In the genomic region with DNA sequence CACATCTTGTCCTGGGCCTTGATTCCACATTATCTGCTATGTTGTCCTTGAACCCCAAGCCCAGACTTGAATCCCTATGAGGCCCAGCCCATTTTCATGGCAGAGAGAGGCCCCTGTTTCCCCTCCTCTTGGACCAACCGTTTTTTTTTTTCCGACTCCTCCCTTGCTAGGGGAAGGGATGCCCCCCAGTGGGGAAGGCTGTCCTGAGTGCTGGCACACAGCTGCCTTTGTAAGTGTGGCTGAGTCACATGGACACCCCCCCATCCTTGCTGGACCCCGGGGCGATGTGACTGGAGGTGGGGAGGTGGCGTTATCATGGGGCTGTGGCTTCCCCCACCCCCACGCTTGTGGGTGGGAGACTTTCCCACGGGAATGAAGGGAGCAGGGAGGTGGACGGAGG, we compare ENCODE assay signal across 16 mouse cellular contexts. TPM values are rescaled to one million over a fixed set of nuclear protein-coding genes. Genes with fewer than 3 reads are reported as not detected.
DNase-seq lines count a peak whose midpoint lies in the region; ATAC-seq and TF ChIP-seq lines count a peak whose summit lies in the region.
"Had no signal": no experiment of that assay in that cellular context is flagged by ENCODE, and none has a peak within 500 bp of the region (broad histone marks: within the 10 kb centered on the region; RNA-seq: fewer than 3 reads in every experiment).

No protein-coding gene starts in this region.

- no peak for TF ChIP-seq CTCF in MEL (IDR thresholded peaks at IDR 0.05 in 2 of 3, conservative IDR thresholded peaks at IDR 0.05 in 1 of 3; ENCODE audit: control insufficient read depth in 1 of 3, insufficient read depth in 1 of 3, low read depth in 2 of 3, low read length in 3 of 3, poor library complexity in 1 of 3, severe bottlenecking in 1 of 3)
- no peak for TF ChIP-seq CTCF in kidney, postnatal 0 days (IDR thresholded peaks at IDR 0.05; ENCODE audit: low read depth)

- peaks cover 3% of the 10 kb centered on the region for H3K79me2 ChIP-seq in MEL (ENCODE audit: control insufficient read depth, insufficient read depth, low read length, poor library complexity)

- peaks cover 86% of the 10 kb centered on the region for H3K4me1 ChIP-seq in hindbrain, embryonic 10.5 days (replicated peaks)
- H3K4me1 ChIP-seq in hindbrain, embryonic 12.5 days, result peaks cover 62% of the 10 kb centered on the region
- peaks cover 86% of the 10 kb centered on the region for H3K4me1 ChIP-seq in megakaryocyte, embryonic 14.5 days
- peaks cover 0 to 18% of the 10 kb centered on the region in 2 experiments; a peak in 3 of 4 replicates for H3K4me1 ChIP-seq in MEL (ENCODE audit: control insufficient read depth in 1 of 2, insufficient read depth in 2 of 2, low read length in 2 of 2)
- peaks cover 31% of the 10 kb centered on the region for H3K4me1 ChIP-seq in kidney, postnatal 0 days (replicated peaks; ENCODE audit: insufficient read depth, low read length)

- peaks cover 45% of the 10 kb centered on the region for H3K27me3 ChIP-seq in hindbrain, embryonic 10.5 days (ENCODE audit: insufficient read depth, poor library complexity, severe bottlenecking)
- H3K27me3 ChIP-seq in hindbrain, embryonic 12.5 days, result peaks cover 7% of the 10 kb centered on the region; the same call in 1 of the 2 replicates
- peaks cover 3% of the 10 kb centered on the region for H3K27me3 ChIP-seq in megakaryocyte, embryonic 14.5 days (replicated peaks)
- H3K27me3 ChIP-seq in MEL (ENCODE audit: control insufficient read depth in 1 of 2, insufficient read depth in 2 of 2, low read length in 2 of 2), result no peaks in the 10 kb centered on the region
- no peaks in the 10 kb centered on the region for H3K27me3 ChIP-seq in kidney, postnatal 0 days (ENCODE audit: insufficient read depth, low read length)
- H3K27me3 ChIP-seq: stomach, embryonic 15.5 days had no signal

- no peak for ATAC-seq in hindbrain, embryonic 12.5 days (ENCODE audit: low FRiP score)
- ATAC-seq in megakaryocyte, adult 5-6 weeks (ENCODE audit: poor library complexity, severe bottlenecking), result no peak
- no peak for ATAC-seq in kidney, postnatal 0 days (replicated peaks; ENCODE audit: low FRiP score, low read depth)

- WGBS in hindbrain, embryonic 10.5 days, result 66% methylated on average over 8 of the region's 8 CpGs
- 63% methylated on average over 8 of the region's 8 CpGs for WGBS in hindbrain, embryonic 12.5 days
- 43% methylated on average over 8 of the region's 8 CpGs for WGBS in kidney, postnatal 0 days

- H3K9me3 ChIP-seq in hindbrain, embryonic 10.5 days, result no peaks in the 10 kb centered on the region
- H3K9me3 ChIP-seq in hindbrain, embryonic 12.5 days (replicated peaks), result no peaks in the 10 kb centered on the region
- no peaks in the 10 kb centered on the region for H3K9me3 ChIP-seq in megakaryocyte, embryonic 14.5 days
- H3K9me3 ChIP-seq in MEL (replicated peaks; ENCODE audit: insufficient read depth, low read length), result no peaks in the 10 kb centered on the region
- H3K9me3 ChIP-seq in kidney, postnatal 0 days (replicated peaks; ENCODE audit: low read length), result no peaks in the 10 kb centered on the region
- H3K9me3 ChIP-seq: heart, embryonic 12.5 days; midbrain, embryonic 12.5 days; stomach, embryonic 15.5 days had no signal

- H3K27ac ChIP-seq in hindbrain, embryonic 10.5 days, result peak overlapping the region; percentile 64
- H3K27ac ChIP-seq in hindbrain, embryonic 12.5 days, result no peak overlapping the region
- no peak overlapping the region for H3K27ac ChIP-seq in MEL (ENCODE audit: control insufficient read depth, low read depth, low read length)
- peak overlapping the region; percentile 97 for H3K27ac ChIP-seq in kidney, postnatal 0 days
- H3K27ac ChIP-seq: gastrocnemius, adult 2 months; stomach, embryonic 15.5 days had no signal

- no peak for DNase-seq in hindbrain, embryonic 10.5 days (ENCODE audit: low spot score)
- DNase-seq in MEL (ENCODE audit: low read depth, low spot score), result no peak
- no peak for DNase-seq in kidney, postnatal 0 days (ENCODE audit: low spot score)
- no peak for DNase-seq in spleen, adult 12 weeks (ENCODE audit: low spot score)
- DNase-seq in right cerebral cortex, postnatal 4 days, result no peak
- DNase-seq: cerebellum, adult 2 months; gastrocnemius, adult 2 months; layer of hippocampus, adult 9-11 months had no signal

- TF ChIP-seq POLR2A in MEL (IDR thresholded peaks at IDR 0.05; ENCODE audit: control insufficient read depth in 1 of 2, insufficient read depth in 1 of 2, low read depth in 1 of 2, low read length in 2 of 2, poor library complexity in 1 of 2), result no peak

- no peak overlapping the region for H3K4me3 ChIP-seq in hindbrain, embryonic 10.5 days
- no peak overlapping the region for H3K4me3 ChIP-seq in hindbrain, embryonic 12.5 days
- peak overlapping the region; percentile 79 for H3K4me3 ChIP-seq in megakaryocyte, embryonic 14.5 days (replicated peaks)
- no peak overlapping the region for H3K4me3 ChIP-seq in MEL (ENCODE audit: control insufficient read depth in 1 of 2, insufficient read depth in 1 of 2, low read depth in 2 of 2, low read length in 2 of 2)
- H3K4me3 ChIP-seq in kidney, postnatal 0 days (replicated peaks; ENCODE audit: low read depth, low read length), result 0 out of 2 replicates have a peak overlapping the region, but pooled peaks have one; percentile 7
- H3K4me3 ChIP-seq: erythroblast, embryonic 14.5 days; gastrocnemius, adult 2 months; heart, embryonic 12.5 days; midbrain, embryonic 12.5 days; stomach, embryonic 15.5 days had no signal

- TF ChIP-seq RAD21 in MEL (IDR thresholded peaks at IDR 0.05; ENCODE audit: low read depth, low read length), result no peak

- TF ChIP-seq EP300 in MEL (IDR thresholded peaks at IDR 0.05; ENCODE audit: low read depth in 1 of 2, low read length in 2 of 2), result no peak

- H3K9ac ChIP-seq in hindbrain, embryonic 12.5 days, result no peak overlapping the region
- H3K9ac ChIP-seq in MEL (ENCODE audit: control insufficient read depth, low read depth, low read length, poor library complexity, severe bottlenecking), result no peak overlapping the region
- peak overlapping the region; percentile 31; the same call in 1 of the 2 replicates for H3K9ac ChIP-seq in kidney, postnatal 0 days (ENCODE audit: low read depth, low read length)
- H3K9ac ChIP-seq: heart, embryonic 12.5 days; midbrain, embryonic 12.5 days; stomach, embryonic 15.5 days had no signal

- no peak overlapping the region for H3K4me2 ChIP-seq in hindbrain, embryonic 12.5 days (replicated peaks)
- peak overlapping the region; percentile 37 for H3K4me2 ChIP-seq in kidney, postnatal 0 days (ENCODE audit: low read length)
- H3K4me2 ChIP-seq: heart, embryonic 12.5 days; midbrain, embryonic 12.5 days had no signal

- no peaks in the 10 kb centered on the region for H3K36me3 ChIP-seq in hindbrain, embryonic 10.5 days
- no peaks in the 10 kb centered on the region for H3K36me3 ChIP-seq in hindbrain, embryonic 12.5 days
- H3K36me3 ChIP-seq in megakaryocyte, embryonic 14.5 days (replicated peaks; ENCODE audit: low read length), result peaks cover 11% of the 10 kb centered on the region
- H3K36me3 ChIP-seq in MEL (ENCODE audit: control insufficient read depth in 1 of 2, insufficient read depth in 2 of 2, low read length in 2 of 2), result peaks cover 0 to 2% of the 10 kb centered on the region in 2 experiments; a peak in 2 of 4 replicates
- H3K36me3 ChIP-seq in kidney, postnatal 0 days (ENCODE audit: insufficient read depth, low read length), result no peaks in the 10 kb centered on the region
- H3K36me3 ChIP-seq: heart, embryonic 12.5 days; midbrain, embryonic 12.5 days; stomach, embryonic 15.5 days had no signal

TF ChIP-seq in MEL, 35 proteins besides CTCF, POLR2A, EP300 and RAD21:
- TF ChIP-seq ZNF384 (IDR thresholded peaks at IDR 0.05; ENCODE audit: low read depth, low read length) (peak; percentile 69), UBTF (IDR thresholded peaks at IDR 0.05; ENCODE audit: borderline replicate concordance, insufficient read depth, low read depth, low read length) (no peak)

RNA-seq across cellular contexts. Expression of a gene that starts 6.4 kb away (rescaled TPM):
- 101 and 186 TPM in 2 replicates for polyA plus RNA-seq in hindbrain, embryonic 10.5 days (2016; fragmentation: Nextera tagmentation; extraction: Ambion mirVana)
- polyA plus RNA-seq in hindbrain, embryonic 12.5 days (2016; fragmentation: Nextera tagmentation; extraction: Ambion mirVana), result 187 and 194 TPM in 2 replicates
- 388 and 1,147 TPM in 2 replicates for polyA plus RNA-seq in megakaryocyte, embryonic 14.5 days (2012; ENCODE audit: insufficient read depth, low replicate concordance)
- total RNA-seq in megakaryocyte, adult 5-6 weeks (2015), result 7.3 and 7.8 TPM in 2 replicates
- total RNA-seq in megakaryocyte, adult 5-6 weeks (2017), result 2.8 and 14.0 TPM in 2 replicates
- 4.2 and 7.2 TPM in 2 replicates for total RNA-seq in MEL (2012; rRNA removed)
- polyA plus RNA-seq in MEL (2012; ENCODE audit: insufficient read depth in 1 of 2, insufficient read length in 2 of 2, low read depth in 1 of 2, low replicate concordance in 2 of 2, missing spikeins in 1 of 2), result 10 to 100 TPM in 1 of 2 experiments, not detected in 1; 33.2 TPM
- 109 and 125 TPM in 2 replicates for polyA plus RNA-seq in kidney, postnatal 0 days (2015; fragmentation: Nextera tagmentation; extraction: Ambion mirVana)

RNA-seq across cellular contexts. Expression of a gene that starts 36.5 kb away (rescaled TPM):
- 3.2 and 3.5 TPM in 2 replicates for polyA plus RNA-seq in hindbrain, embryonic 10.5 days (2016; fragmentation: Nextera tagmentation; extraction: Ambion mirVana)
- polyA plus RNA-seq in hindbrain, embryonic 12.5 days (2016; fragmentation: Nextera tagmentation; extraction: Ambion mirVana), result 1.9 TPM in 2 replicates
- polyA plus RNA-seq in megakaryocyte, embryonic 14.5 days (2012; ENCODE audit: insufficient read depth, low replicate concordance), result 111 and 126 TPM in 2 replicates
- 15.5 and 21.6 TPM in 2 replicates for total RNA-seq in megakaryocyte, adult 5-6 weeks (2015)
- 28.8 and 38.7 TPM in 2 replicates for total RNA-seq in megakaryocyte, adult 5-6 weeks (2017)
- total RNA-seq in MEL (2012; rRNA removed), result not detected in 2 replicates
- under 1 TPM in 1 of 2 experiments, not detected in 1; 0.08 TPM for polyA plus RNA-seq in MEL (2012; ENCODE audit: insufficient read depth in 1 of 2, insufficient read length in 2 of 2, low read depth in 1 of 2, low replicate concordance in 2 of 2, missing spikeins in 1 of 2)
- polyA plus RNA-seq in kidney, postnatal 0 days (2015; fragmentation: Nextera tagmentation; extraction: Ambion mirVana), result 3.7 and 4.4 TPM in 2 replicates

RNA-seq across cellular contexts. Expression of a gene that starts 57.5 kb away (rescaled TPM):
- 0.22 and 0.68 TPM in 2 replicates for polyA plus RNA-seq in hindbrain, embryonic 10.5 days (2016; fragmentation: Nextera tagmentation; extraction: Ambion mirVana)
- 0.12 TPM in 1 of 2 replicates, not detected in the other for polyA plus RNA-seq in hindbrain, embryonic 12.5 days (2016; fragmentation: Nextera tagmentation; extraction: Ambion mirVana)
- 1.2 and 1.8 TPM in 2 replicates for polyA plus RNA-seq in megakaryocyte, embryonic 14.5 days (2012; ENCODE audit: insufficient read depth, low replicate concordance)
- 0.58 and 2.4 TPM in 2 replicates for total RNA-seq in megakaryocyte, adult 5-6 weeks (2015)
- 0.45 and 1.2 TPM in 2 replicates for total RNA-seq in megakaryocyte, adult 5-6 weeks (2017)
- 0.04 and 0.07 TPM in 2 replicates for total RNA-seq in MEL (2012; rRNA removed)
- polyA plus RNA-seq in MEL (2012; ENCODE audit: insufficient read depth in 1 of 2, insufficient read length in 2 of 2, low read depth in 1 of 2, low replicate concordance in 2 of 2, missing spikeins in 1 of 2), result 1 to 10 TPM in 1 of 2 experiments, not detected in 1; 1.3 TPM
- polyA plus RNA-seq in kidney, postnatal 0 days (2015; fragmentation: Nextera tagmentation; extraction: Ambion mirVana), result not detected in 2 replicates
- total RNA-seq: left cerebral cortex, postnatal 36 days had no signal
- polyA plus RNA-seq: erythroblast, embryonic 14.5 days had no signal

Comparison
In these comparisons a context has a peak if more than half of its experiments do, and no peak if none do; other contexts are left out.
1. H3K27ac ChIP-seq: peak in hindbrain, embryonic 10.5 days (single experiment) and kidney, postnatal 0 days (single experiment); none in hindbrain, embryonic 12.5 days (single experiment) and MEL (single experiment).
2. H3K4me3 ChIP-seq: peak in megakaryocyte, embryonic 14.5 days (single experiment) and kidney, postnatal 0 days (single experiment); none in hindbrain, embryonic 10.5 days (single experiment), hindbrain, embryonic 12.5 days (single experiment) and MEL (0 of 2).
3. RNA of a gene that starts 36.5 kb away (polyA plus RNA-seq): 111 to 126 TPM in megakaryocyte, embryonic 14.5 days; 3.7 to 4.4 TPM in kidney, postnatal 0 days, 3.2 to 3.5 TPM in hindbrain, embryonic 10.5 days, 1.9 TPM in hindbrain, embryonic 12.5 days and 0.08 TPM in MEL; every median in the first group is over 10 times any median in the second.